Mouse (Mus musculus): ENCODE data around the gene Ezh2. TPM values are rescaled to one million over a fixed set of nuclear protein-coding genes. Genes with fewer than 3 reads are reported as not detected.
A peak's percentile ranks its signal among the peaks of the same experiment; 100 is the strongest.

Gene Ezh2
- polyA plus RNA-seq, 1 experiment = 21.1 TPM

GRCm38 (mm10) chr6:47559287-47559686 is 35.9 kb downstream of the Ezh2 start:
- no peak for DNase-seq (ENCODE audit: extremely low spot score in 1 of 2, low spot score in 1 of 2)

GRCm38 (mm10) chr6:47552280-47552679 is 42.9 kb downstream of the Ezh2 start:
- DNase-seq (ENCODE audit: extremely low spot score in 1 of 2, low spot score in 1 of 2) = no peak

- DNase-seq (ENCODE audit: extremely low spot score in 1 of 2, low spot score in 1 of 2) = peak in 1 of 2 experiments; percentile 16
These were observed 59.8 kb downstream of the Ezh2 start for GRCm38 (mm10) chr6:47535333-47535732.

- no peak for DNase-seq (ENCODE audit: extremely low spot score in 1 of 2, low spot score in 1 of 2)
These were observed 62.6 kb downstream of the Ezh2 start for GRCm38 (mm10) chr6:47532547-47532946.

GRCm38 (mm10) chr6:47527655-47528054 is 67.5 kb downstream of the Ezh2 start:
- DNase-seq (ENCODE audit: extremely low spot score in 1 of 2, low spot score in 1 of 2) = no peak

DNA sequence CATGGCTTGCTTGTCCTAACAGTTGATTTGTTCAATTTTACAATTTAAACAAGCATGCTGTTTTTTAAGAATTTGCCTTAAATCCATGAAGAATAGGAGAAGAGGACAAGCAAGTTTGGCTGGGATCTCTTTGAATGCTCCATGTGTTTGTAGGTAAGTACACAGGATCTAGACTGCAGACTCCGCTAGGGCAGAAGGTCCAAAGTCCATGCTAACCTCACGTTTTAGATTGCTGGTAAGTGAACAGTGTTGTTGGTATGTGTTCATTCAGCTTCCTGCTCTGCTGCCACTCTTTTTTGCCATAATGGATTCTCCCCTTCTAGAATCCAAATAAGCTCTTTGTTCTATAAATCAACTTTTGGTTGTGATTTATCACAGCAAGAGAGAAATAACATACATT is 68.0 kb downstream of the Ezh2 start:
- DNase-seq (ENCODE audit: extremely low spot score in 1 of 2, low spot score in 1 of 2) = no peak

- DNase-seq (ENCODE audit: extremely low spot score in 1 of 2, low spot score in 1 of 2) = no peak
These were observed 68.7 kb downstream of the Ezh2 start for GRCm38 (mm10) chr6:47526446-47526845.

DNA sequence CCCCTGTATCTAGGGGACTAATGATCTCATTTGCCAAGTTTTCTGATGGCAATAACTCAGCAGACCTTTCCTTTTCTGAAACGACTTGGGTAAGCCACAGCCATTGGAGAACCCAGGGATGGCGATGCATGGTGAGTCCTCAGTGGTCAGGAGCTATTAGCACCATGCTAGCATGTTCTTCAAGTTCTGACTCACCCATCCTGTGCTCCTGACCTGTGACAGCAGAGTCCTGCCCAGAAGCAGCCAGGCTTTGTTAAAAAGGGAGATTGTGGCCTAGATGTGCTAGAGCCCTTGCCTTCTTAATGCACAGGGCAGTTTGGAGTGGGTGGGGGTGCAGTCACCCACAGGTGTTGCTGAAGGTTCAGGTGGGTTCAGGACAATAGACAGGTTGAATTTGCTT is 70.1 kb downstream of the Ezh2 start:
- no peak for DNase-seq (ENCODE audit: extremely low spot score in 1 of 2, low spot score in 1 of 2)

- no peak for DNase-seq (ENCODE audit: extremely low spot score in 1 of 2, low spot score in 1 of 2)
These were observed 72.7 kb downstream of the Ezh2 start for GRCm38 (mm10) chr6:47522431-47522830.

- DNase-seq (ENCODE audit: extremely low spot score in 1 of 2, low spot score in 1 of 2) = no peak
These were observed 75.1 kb downstream of the Ezh2 start for GRCm38 (mm10) chr6:47520030-47520429.

GRCm38 (mm10) chr6:47494562-47494961 is 100.6 kb downstream of the Ezh2 start:
- no peak for DNase-seq (ENCODE audit: extremely low spot score in 1 of 2, low spot score in 1 of 2)

DNA sequence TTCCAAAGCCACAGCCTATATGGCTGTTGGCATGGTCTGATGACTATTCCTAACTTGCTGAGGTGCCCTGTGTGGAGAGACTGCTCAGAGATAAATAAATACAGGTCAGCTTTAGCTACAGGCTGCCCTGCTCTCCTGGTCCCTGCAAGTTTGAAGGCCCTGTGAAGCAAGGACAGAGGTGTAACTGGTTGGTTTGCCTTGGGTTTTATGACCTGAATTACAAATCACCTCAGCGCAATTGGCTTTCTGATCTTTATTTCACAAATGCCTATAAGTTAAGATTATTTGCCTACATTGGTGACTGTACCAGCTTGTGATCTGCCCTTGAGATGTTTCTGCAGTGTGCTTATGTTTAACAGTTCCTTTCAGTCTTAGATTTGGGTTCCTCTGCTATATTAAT is 113.1 kb downstream of the Ezh2 start:
- no peak for DNase-seq (ENCODE audit: extremely low spot score in 1 of 2, low spot score in 1 of 2)

Other genes with a start within 250 kb of the Ezh2 start
- gene Cul1, start 141.9 kb downstream of the Ezh2 start, polyA plus RNA-seq (2012; rRNA removed) = 102 and 114 TPM in 2 replicates
- gene Pdia4, start 218.1 kb upstream of the Ezh2 start, polyA plus RNA-seq (2012; rRNA removed) = 35.4 and 36.8 TPM in 2 replicates
- gene Zfp786, start 235.5 kb upstream of the Ezh2 start, polyA plus RNA-seq (2012; rRNA removed) = 2.4 TPM in 2 replicates
- 14.3 and 15.4 TPM in 2 replicates for gene Zfp398, start 240.3 kb upstream of the Ezh2 start, polyA plus RNA-seq (2012; rRNA removed)